Mouse (Mus musculus) kidney, adult 2 months (tissue): ENCODE measurements around the gene Mum1. TPM values are rescaled to one million over a fixed set of nuclear protein-coding genes. Genes with fewer than 3 reads are reported as not detected.
"Not testable (repeated sequence)": the region's sequence is repeated elsewhere in the genome, so short reads cannot be mapped to it uniquely, and the experiment has no call there.

ENCODE experiments used
- DNase-seq: peaks from one replicate; pipeline ENCODE4 v3.0.0; 2021
- H3K27ac ChIP-seq: fragments of 200-500 bp; 2 replicates; pipeline ENCODE4 v1.5.1; 2012; ENCODE audit warnings: low read depth, low read length, control low read depth, inconsistent platforms; ENCODE audit not compliant: insufficient read depth
- H3K27me3 ChIP-seq: fragments of 200-500 bp; replicated peaks from 2 replicates; pipeline ENCODE4 v1.6.1; 2012; ENCODE audit warnings: mild to moderate bottlenecking, moderate library complexity, low read length, inconsistent platforms; ENCODE audit not compliant: control insufficient read depth, insufficient read depth
- H3K36me3 ChIP-seq: fragments of 200-500 bp; 2 replicates; pipeline ENCODE4 v1.6.1; 2012; ENCODE audit warnings: mild to moderate bottlenecking, moderate library complexity, low read length, inconsistent platforms; ENCODE audit not compliant: control insufficient read depth, insufficient read depth
- H3K4me1 ChIP-seq: fragments of 200-500 bp; 2 replicates; pipeline ENCODE4 v1.6.1; 2011; ENCODE audit warnings: low read length; ENCODE audit not compliant: control insufficient read depth, insufficient read depth
- H3K4me3 ChIP-seq: fragments of 200-500 bp; 2 replicates; pipeline ENCODE4 v1.5.1; 2011; ENCODE audit warnings: mild to moderate bottlenecking, low read depth, low read length, control low read depth; ENCODE audit not compliant: insufficient read depth
- CTCF ChIP-seq: fragments of 200-500 bp; conservative IDR thresholded peaks from 2 replicates; pipeline ENCODE4 v1.5.1; 2011; ENCODE audit warnings: low read depth, mild to moderate bottlenecking, control low read depth, low read length, moderate library complexity, mixed read lengths; ENCODE audit not compliant: insufficient read depth, insufficient read length
- POLR2A ChIP-seq: fragments of 200-500 bp; IDR thresholded peaks from one replicate; pipeline ENCODE4 v1.6.1; 2011; ENCODE audit warnings: low read depth, low read length, control low read depth
- WGBS: fragments of 180-500 bp; shearing (Covaris S2); methylation state at CpG from one replicate; pipeline ENCODE4 v1.1.7; 2018; 5-methylcytosine and 5-hydroxymethylcytosine counted together
- polyA plus RNA-seq: library from polyadenylated mRNA; depleted of rRNA; stranded (reverse); fragments of >200 nt; gene quantifications from 2 replicates; pipeline ENCODE4 v1.2.3, GENCODE M21; 2012

Mum1 gene
- polyA plus RNA-seq, 1 experiment: 30.4 TPM

- TF ChIP-seq POLR2A (no peak), CTCF (peak; percentile 39)
- Histone ChIP-seq H3K4me3 (no peak overlapping the region), H3K27ac (no peak overlapping the region), H3K27me3 (no peaks in the 10 kb centered on the region), H3K36me3 (no peaks in the 10 kb centered on the region; the same call in 1 of the 2 replicates), H3K4me1 (no peaks in the 10 kb centered on the region; the same call in 1 of the 2 replicates)
- no peak for DNase-seq
- WGBS: 35% methylated on average over 5 of the region's 5 CpGs
Measured at GRCm38 (mm10) chr10:80244791-80245399, 18.7 kb downstream of the Mum1 start.

GRCm38 (mm10) chr10:80245600-80245999 is 19.4 kb downstream of the Mum1 start:
- 1% methylated on average over 4 of the region's 4 CpGs for WGBS
- Histone ChIP-seq H3K36me3 (no peaks in the 10 kb centered on the region; the same call in 1 of the 2 replicates), H3K27ac (no peak overlapping the region), H3K4me3 (no peak overlapping the region), H3K27me3 (no peaks in the 10 kb centered on the region), H3K4me1 (peaks cover 7% of the 10 kb centered on the region; the same call in 1 of the 2 replicates)
- DNase-seq: peak; percentile 87
- peak; percentile 86 for TF ChIP-seq CTCF
- TF ChIP-seq POLR2A: no peak

GRCm38 (mm10) chr10:80247849-80248248 is 21.6 kb downstream of the Mum1 start:
- 41% methylated on average over 6 of the region's 6 CpGs for WGBS
- no peak overlapping the region for H3K4me3 ChIP-seq
- peak; percentile 47 for DNase-seq
- no peak overlapping the region for H3K27ac ChIP-seq
- no peaks in the 10 kb centered on the region for H3K27me3 ChIP-seq
- TF ChIP-seq POLR2A (no peak), CTCF (peak; percentile 38; the same call in 1 of the 2 replicates)
- H3K36me3 ChIP-seq: no peaks in the 10 kb centered on the region
- peaks cover 12% of the 10 kb centered on the region; the same call in 1 of the 2 replicates for H3K4me1 ChIP-seq

DNA sequence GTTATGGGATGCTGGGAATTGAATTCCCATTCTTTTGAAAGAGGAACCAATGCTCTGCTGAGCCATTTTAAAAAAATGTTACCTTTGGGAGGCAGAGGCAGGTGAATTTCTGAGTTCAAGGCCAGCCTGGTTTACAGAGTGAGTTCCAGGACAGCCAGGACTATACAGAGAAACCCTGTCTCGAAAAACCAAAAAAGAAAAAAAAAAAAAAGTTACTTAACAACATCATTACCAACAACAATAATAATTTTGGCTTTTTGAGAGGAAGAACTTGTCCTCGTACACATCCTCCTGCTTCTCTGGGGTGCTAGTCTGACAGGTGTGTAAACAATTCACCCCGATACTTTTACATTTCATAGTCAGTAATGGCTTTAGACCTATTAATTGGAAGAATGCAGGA is 22.2 kb downstream of the Mum1 start:
- peaks cover 12% of the 10 kb centered on the region; the same call in 1 of the 2 replicates for H3K4me1 ChIP-seq
- H3K27ac ChIP-seq, H3K4me3 ChIP-seq, H3K27me3 ChIP-seq, H3K36me3 ChIP-seq, DNase-seq: not testable (repeated sequence)
- 25% methylated on average over 3 of the region's 3 CpGs for WGBS

DNA sequence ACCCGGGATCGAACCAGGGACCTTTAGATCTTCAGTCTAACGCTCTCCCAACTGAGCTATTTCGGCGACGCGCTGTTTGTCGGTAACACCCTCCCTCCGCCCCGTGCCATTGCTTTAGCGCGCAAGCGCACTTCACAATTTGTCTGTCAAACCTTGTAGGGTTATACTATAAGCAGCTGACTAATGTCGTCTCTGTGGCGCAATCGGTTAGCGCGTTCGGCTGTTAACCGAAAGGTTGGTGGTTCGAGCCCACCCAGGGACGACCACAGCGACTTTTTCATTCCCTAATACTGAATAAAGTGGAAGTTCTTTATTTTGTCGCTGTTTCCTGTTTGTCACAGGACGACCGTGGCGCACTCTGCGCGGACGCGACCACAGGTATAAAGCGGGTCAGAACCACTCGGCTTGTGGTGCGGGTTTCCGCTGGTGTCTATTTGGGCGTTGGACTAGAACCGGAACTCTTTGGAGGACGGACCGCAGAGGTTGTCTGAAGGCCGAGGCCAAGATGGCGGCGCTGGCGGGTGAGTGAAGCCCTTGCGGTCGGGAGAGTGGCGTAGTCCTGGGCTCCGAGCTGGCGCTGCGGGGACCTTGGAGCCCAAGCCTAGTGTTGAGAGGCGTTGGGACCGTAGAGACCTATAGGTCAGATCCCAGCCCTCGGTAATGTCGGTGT is 22.9 kb downstream of the Mum1 start, which contains the start of gene Ndufs7:
Ndufs7 (plus strand) TSS at position 151 of the 670 bp plus-strand sequence.
- no peaks in the 10 kb centered on the region; the same call in 1 of the 2 replicates for H3K36me3 ChIP-seq
- TF ChIP-seq CTCF (no peak), POLR2A (peak; percentile 92)
- DNase-seq: peak; percentile 98
- no peaks in the 10 kb centered on the region for H3K27me3 ChIP-seq
- peak within 1 kb of the TSS; percentile 82 for H3K4me3 ChIP-seq
- under 1% methylated on average over 53 of the region's 53 CpGs for WGBS
- H3K4me1 ChIP-seq: peaks cover 12% of the 10 kb centered on the region; the same call in 1 of the 2 replicates
- peak within 1 kb of the TSS; percentile 97 for H3K27ac ChIP-seq

GRCm38 (mm10) chr10:80250059-80250458 is 23.8 kb downstream of the Mum1 start:
- no peaks in the 10 kb centered on the region; the same call in 1 of the 2 replicates for H3K36me3 ChIP-seq
- H3K4me3 ChIP-seq: peak overlapping the region; percentile 82
- DNase-seq: no peak
- peak overlapping the region; percentile 97 for H3K27ac ChIP-seq
- 14% methylated on average over 2 of the region's 2 CpGs for WGBS
- H3K4me1 ChIP-seq: peaks cover 12% of the 10 kb centered on the region; the same call in 1 of the 2 replicates
- TF ChIP-seq CTCF (no peak), POLR2A (no peak)
- H3K27me3 ChIP-seq: no peaks in the 10 kb centered on the region

- H3K27me3 ChIP-seq: no peaks in the 10 kb centered on the region
- no peak overlapping the region for H3K4me3 ChIP-seq
- DNase-seq: no peak
- TF ChIP-seq POLR2A: no peak
- TF ChIP-seq CTCF: no peak
- H3K27ac ChIP-seq: no peak overlapping the region
- H3K36me3 ChIP-seq: no peaks in the 10 kb centered on the region; the same call in 1 of the 2 replicates
- H3K4me1 ChIP-seq: peaks cover 12% of the 10 kb centered on the region; the same call in 1 of the 2 replicates
- WGBS: 81% methylated on average over 4 of the region's 4 CpGs
Measured at GRCm38 (mm10) chr10:80250573-80250972, 24.3 kb downstream of the Mum1 start.
